Comparison of ENCODE assay signal across 21 mouse cellular contexts in genomic region chr4:135080641-135080920, GRCm38 (mm10). TPM values are rescaled to one million over a fixed set of nuclear protein-coding genes. Genes with fewer than 3 reads are reported as not detected.
A peak's percentile ranks its signal among the peaks of the same experiment; 100 is the strongest.
DNase-seq lines count a peak whose midpoint lies in the region; TF ChIP-seq lines count a peak whose summit lies in the region.
"Had no signal": no experiment of that assay in that cellular context is flagged by ENCODE, and none has a peak within 500 bp of the region (broad histone marks: within the 10 kb centered on the region; RNA-seq: fewer than 3 reads in every experiment).

No protein-coding gene starts in this region.

- intact Hi-C loops in heart, postnatal 10 days (cut with DNase I), result no loop called here
- intact Hi-C loops in gastrocnemius, adult 2 months (cut with DNase I), result no loop called here

- peaks cover 31% of the 10 kb centered on the region for H3K4me1 ChIP-seq in heart, embryonic 10.5 days
- H3K4me1 ChIP-seq in spleen, adult 2 months (ENCODE audit: control insufficient read depth, insufficient read depth, insufficient read length), result peaks cover 14% of the 10 kb centered on the region; the same call in 1 of the 2 replicates
- peaks cover 32% of the 10 kb centered on the region for H3K4me1 ChIP-seq in limb, embryonic 10.5 days

- no peaks in the 10 kb centered on the region for H3K9me3 ChIP-seq in heart, embryonic 10.5 days
- no peaks in the 10 kb centered on the region for H3K9me3 ChIP-seq in limb, embryonic 10.5 days (replicated peaks)
- H3K9me3 ChIP-seq: forebrain, embryonic 12.5 days; intestine, embryonic 15.5 days had no signal

- DNase-seq in heart, embryonic 10.5 days (ENCODE audit: low spot score), result no peak
- DNase-seq in heart, postnatal 10 days, result no peak
- DNase-seq in spleen, adult 2 months (ENCODE audit: low read depth in 1 of 2, low spot score in 2 of 2), result no peak
- no peak for DNase-seq in spleen, postnatal 14 days (ENCODE audit: low spot score in 2 of 2)
- DNase-seq in limb, embryonic 10.5 days (ENCODE audit: low spot score), result no peak
- no peak for DNase-seq in gastrocnemius, adult 2 months
- no peak for DNase-seq in ovary, postnatal 14 days (ENCODE audit: low spot score)
- DNase-seq: adrenal gland, postnatal 36 days; cerebellum, adult 9-10 months; gastrocnemius, postnatal 10 days; kidney, adult 8-10 months; kidney, postnatal 10 days; right cerebral cortex, postnatal 25 days had no signal

- H3K36me3 ChIP-seq in heart, embryonic 10.5 days, result no peaks in the 10 kb centered on the region
- no peaks in the 10 kb centered on the region for H3K36me3 ChIP-seq in spleen, adult 2 months (ENCODE audit: control insufficient read depth, insufficient read depth, low read length)
- H3K36me3 ChIP-seq in limb, embryonic 10.5 days, result no peaks in the 10 kb centered on the region
- H3K36me3 ChIP-seq: forebrain, embryonic 12.5 days; intestine, embryonic 15.5 days had no signal

- peak overlapping the region; percentile 9; the same call in 1 of the 2 replicates for H3K4me3 ChIP-seq in heart, embryonic 10.5 days
- no peak overlapping the region for H3K4me3 ChIP-seq in spleen, adult 2 months (ENCODE audit: extremely low read depth, insufficient read depth, insufficient read length)
- no peak overlapping the region for H3K4me3 ChIP-seq in limb, embryonic 10.5 days
- no peak overlapping the region for H3K4me3 ChIP-seq in gastrocnemius, adult 2 months
- H3K4me3 ChIP-seq: forebrain, embryonic 12.5 days; intestine, embryonic 15.5 days; left cerebral cortex, adult 2 months had no signal

- no peak for TF ChIP-seq POLR2A in spleen, adult 2 months (IDR thresholded peaks at IDR 0.05; ENCODE audit: low read depth, low read length)

- 44% methylated on average over 7 of the region's 7 CpGs for WGBS in heart, embryonic 10.5 days
- WGBS in spleen, adult 2 months, result 33% methylated on average over 7 of the region's 7 CpGs
- 59% methylated on average over 7 of the region's 7 CpGs for WGBS in limb, embryonic 10.5 days

- TF ChIP-seq CTCF in spleen, adult 2 months (IDR thresholded peaks at IDR 0.05; ENCODE audit: extremely low read depth, insufficient read depth, insufficient read length, insufficient replicate concordance), result no peak
- no peak for TF ChIP-seq CTCF in gastrocnemius, adult 2 months (IDR thresholded peaks at IDR 0.05)

- H3K27ac ChIP-seq in heart, embryonic 10.5 days, result no peak overlapping the region
- H3K27ac ChIP-seq in spleen, adult 2 months (ENCODE audit: insufficient read depth, low read length), result peak overlapping the region; percentile 63
- peak overlapping the region; percentile 43; the same call in 1 of the 2 replicates for H3K27ac ChIP-seq in limb, embryonic 10.5 days
- H3K27ac ChIP-seq in gastrocnemius, adult 2 months, result no peak overlapping the region
- H3K27ac ChIP-seq: intestine, embryonic 15.5 days; left cerebral cortex, adult 2 months had no signal

- H3K27me3 ChIP-seq in heart, embryonic 10.5 days (ENCODE audit: insufficient read depth, poor library complexity, severe bottlenecking), result peaks cover 82% of the 10 kb centered on the region
- H3K27me3 ChIP-seq in spleen, adult 2 months (ENCODE audit: control insufficient read depth, insufficient read depth, low read length), result no peaks in the 10 kb centered on the region; the same call in 1 of the 2 replicates
- H3K27me3 ChIP-seq in limb, embryonic 10.5 days (ENCODE audit: low read depth, poor library complexity, severe bottlenecking), result peaks cover 3% of the 10 kb centered on the region; the same call in 1 of the 2 replicates
- H3K27me3 ChIP-seq: forebrain, embryonic 12.5 days; intestine, embryonic 15.5 days had no signal

RNA-seq across cellular contexts. Expression of gene Runx3, which starts 39.9 kb away (rescaled TPM):
- 0.05 TPM in 1 of 2 replicates, not detected in the other for polyA plus RNA-seq in heart, embryonic 10.5 days (2016; fragmentation: Nextera tagmentation; extraction: Ambion mirVana)
- total RNA-seq in heart, postnatal 10 days (2021), result under 1 TPM; 0.26 to 0.32 TPM
- 33.7 and 38.5 TPM in 2 replicates for polyA plus RNA-seq in spleen, adult 2 months (2012; rRNA removed)
- 0.05 and 0.08 TPM in 2 replicates for polyA plus RNA-seq in limb, embryonic 10.5 days (2016; fragmentation: Nextera tagmentation; extraction: Ambion mirVana)
- total RNA-seq in gastrocnemius, adult 2 months (2021), result under 1 TPM in 1 of 2 experiments, not detected in 1; 0.17 TPM
- total RNA-seq: layer of hippocampus, postnatal 10 days; left cerebral cortex, postnatal 36 days had no signal
- polyA plus RNA-seq: frontal cortex, adult 2 months; hindbrain, embryonic 16.5 days; midbrain, embryonic 11.5 days had no signal

Comparison
In these comparisons a context has a peak if more than half of its experiments do, and no peak if none do; other contexts are left out.
1. H3K27ac ChIP-seq: peak in spleen, adult 2 months (single experiment) and limb, embryonic 10.5 days (single experiment); none in heart, embryonic 10.5 days (single experiment) and gastrocnemius, adult 2 months (single experiment).
2. RNA of gene Runx3, which starts 39.9 kb away (polyA plus RNA-seq): 33.7 to 38.5 TPM in spleen, adult 2 months; 0.05 TPM in heart, embryonic 10.5 days and 0.05 to 0.08 TPM in limb, embryonic 10.5 days; every median in the first group is over 10 times any median in the second.